Mouse (Mus musculus): ENCODE results near the gene Atg16l1.

GRCm38 (mm10) chr1:87779204-87779785, 23.6 kb downstream of the Atg16l1 start:
- TF ChIP-seq CTCF (conservative IDR thresholded peaks at IDR 0.05; ENCODE audit: low read length) (no peak), NANOG (IDR thresholded peaks at IDR 0.05; ENCODE audit: borderline replicate concordance, low read length) (no peak)

Data from E14TG2a.4 (cell line).